Mouse (Mus musculus) heart, embryonic 14.5 days (tissue): ENCODE results near the gene Cyp8b1. TPM values are rescaled to one million over a fixed set of nuclear protein-coding genes. Genes with fewer than 3 reads are reported as not detected.

Experiments
- ATAC-seq: fragments of 200-750 bp; cut with Nextera tagmentation; 2 replicates; pipeline ENCODE4 v1.8.0; 2017; ENCODE audit warnings: low read depth, moderate TSS enrichment; ENCODE audit not compliant: insufficient number of reproducible peaks, insufficient read depth, low FRiP score
- H3K27ac ChIP-seq, 2 experiments: fragments of 200-500 bp in 1 of 2; fragments of 300-500 bp in 1 of 2; sonication (generic) in 1 of 2; replicated peaks in 1 of 2; 2 replicates each; pipeline ENCODE4 v1.5.1; 2012 to 2014; ENCODE audit warnings: low read depth in 2 of 2, low read length in 2 of 2, control low read depth in 1 of 2, mild to moderate bottlenecking in 1 of 2, mixed read lengths in 1 of 2; ENCODE audit not compliant: control insufficient read depth in 1 of 2, insufficient read depth in 1 of 2
- H3K27me3 ChIP-seq: fragments of 300-500 bp; sonication (generic); 2 replicates; pipeline ENCODE4 v1.6.1; 2014; ENCODE audit warnings: mild to moderate bottlenecking, low read length, control low read depth; ENCODE audit not compliant: control insufficient read depth, insufficient read depth
- H3K36me3 ChIP-seq: fragments of 300-500 bp; sonication (generic); 2 replicates; pipeline ENCODE4 v1.6.1; 2014; ENCODE audit warnings: mild to moderate bottlenecking, control low read depth, low read length, mixed read lengths; ENCODE audit not compliant: control insufficient read depth, insufficient read depth
- H3K4me1 ChIP-seq, 2 experiments: fragments of 200-500 bp in 1 of 2; fragments of 300-500 bp in 1 of 2; sonication (generic) in 1 of 2; 2 replicates each; pipeline ENCODE4 v1.6.1; 2012 to 2014; ENCODE audit warnings: low read length in 2 of 2, control low read depth in 1 of 2, mixed read lengths in 1 of 2; ENCODE audit not compliant: control insufficient read depth in 2 of 2, insufficient read depth in 2 of 2
- H3K4me2 ChIP-seq: fragments of 300-500 bp; sonication (generic); 2 replicates; pipeline ENCODE4 v1.6.1; 2014; ENCODE audit warnings: mild to moderate bottlenecking, low read length
- H3K4me3 ChIP-seq, 2 experiments: fragments of 200-500 bp in 1 of 2; fragments of 300-500 bp in 1 of 2; sonication (generic) in 1 of 2; 2 replicates each; pipeline ENCODE4 v1.5.1; 2012 to 2014; ENCODE audit warnings: low read length in 2 of 2, mild to moderate bottlenecking in 2 of 2, control low read depth in 1 of 2, low read depth in 1 of 2, moderate library complexity in 1 of 2; ENCODE audit not compliant: control insufficient read depth in 1 of 2, insufficient read depth in 1 of 2
- H3K9ac ChIP-seq: fragments of 300-500 bp; sonication (generic); 2 replicates; pipeline ENCODE4 v1.6.1; 2014; ENCODE audit warnings: mild to moderate bottlenecking, low read length
- H3K9me3 ChIP-seq: fragments of 300-500 bp; sonication (generic); 2 replicates; pipeline ENCODE4 v1.6.1; 2016; ENCODE audit warnings: low read length, control low read depth; ENCODE audit not compliant: control insufficient read depth
- WGBS: fragments of 180-500 bp; shearing (Covaris S2); extraction: QIAGEN DNeasy Blood & Tissue Kit; methylation state at CpG from one replicate; pipeline ENCODE4 v1.1.7; 2014; 5-methylcytosine and 5-hydroxymethylcytosine counted together
- polyA plus RNA-seq: library from polyadenylated mRNA; unstranded; fragments of >200 nt; fragmentation: Nextera tagmentation; extraction: Ambion mirVana; gene quantifications from 2 replicates; pipeline ENCODE4 v1.2.1, GENCODE M21; 2014

The Cyp8b1 gene
- polyA plus RNA-seq, 1 experiment from 2014 or later: not detected

DNA sequence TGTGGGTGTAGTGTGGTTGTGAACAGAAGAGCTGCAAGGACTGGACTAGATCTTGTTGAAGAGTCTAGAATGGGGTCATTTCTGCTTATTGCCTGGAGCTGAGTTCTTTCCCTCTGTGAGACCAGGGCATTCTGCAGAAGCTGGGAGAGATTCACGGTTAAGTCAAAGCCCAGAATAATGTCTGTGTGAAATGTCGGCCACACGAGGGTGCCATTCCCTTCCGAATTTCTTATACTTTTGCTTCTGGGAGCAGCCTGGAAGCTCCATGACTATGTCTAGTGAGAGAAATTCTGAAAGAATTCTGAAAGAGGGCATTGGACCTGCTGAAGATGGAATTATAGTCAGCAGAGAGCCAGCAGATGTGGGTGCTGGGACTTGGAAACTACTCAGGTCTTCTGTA lies 31.7 kb upstream of the Cyp8b1 start:
- ATAC-seq: no peak
- Histone ChIP-seq H3K36me3 (no peaks in the 10 kb centered on the region), H3K27ac (no peak overlapping the region), H3K4me2 (no peak overlapping the region), H3K27me3 (no peaks in the 10 kb centered on the region), H3K9ac (no peak overlapping the region), H3K4me3 (no peak overlapping the region), H3K9me3 (no peaks in the 10 kb centered on the region), H3K4me1 (peaks cover 10 to 16% of the 10 kb centered on the region in 2 experiments)
- WGBS: 3% methylated on average over 4 of the region's 4 CpGs

GRCm38 (mm10) chr9:121943628-121944027 lies 27.5 kb upstream of the Cyp8b1 start:
- WGBS: 80% methylated on average over 3 of the region's 3 CpGs
- no peaks in the 10 kb centered on the region for H3K9me3 ChIP-seq

GRCm38 (mm10) chr9:121943005-121943404 lies 26.9 kb upstream of the Cyp8b1 start:
- H3K4me1 ChIP-seq: 0 out of 4 replicates have a peak, but pooled peaks cover 0 to 1% of the 10 kb centered on the region in 2 experiments
- WGBS: 85% methylated on average over 3 of the region's 3 CpGs
- no peak overlapping the region for H3K4me2 ChIP-seq
- no peak overlapping the region for H3K4me3 ChIP-seq
- H3K9me3 ChIP-seq: no peaks in the 10 kb centered on the region
- no peaks in the 10 kb centered on the region for H3K36me3 ChIP-seq
- ATAC-seq: no peak
- no peaks in the 10 kb centered on the region for H3K27me3 ChIP-seq
- H3K9ac ChIP-seq: no peak overlapping the region
- H3K27ac ChIP-seq: no peak overlapping the region

More at GRCm38 (mm10) chr9:121943628-121944027, 27.5 kb upstream of the Cyp8b1 start:
- no peak overlapping the region for H3K4me3 ChIP-seq
- no peaks in the 10 kb centered on the region for H3K36me3 ChIP-seq
- no peaks in the 10 kb centered on the region for H3K27me3 ChIP-seq
- no peak overlapping the region for H3K4me2 ChIP-seq
- H3K4me1 ChIP-seq: 0 out of 4 replicates have a peak, but pooled peaks cover 0 to 3% of the 10 kb centered on the region in 2 experiments
- H3K9ac ChIP-seq: no peak overlapping the region
- ATAC-seq: no peak
- H3K27ac ChIP-seq: no peak overlapping the region

- no peaks in the 10 kb centered on the region; the same call in 1 of the 2 replicates for H3K27me3 ChIP-seq
- peak overlapping the region; percentile 58 for H3K4me2 ChIP-seq
- H3K4me1 ChIP-seq: no peaks in the 10 kb centered on the region; a peak in 1 of 4 replicates
- H3K27ac ChIP-seq: no peak overlapping the region
- peak overlapping the region; percentile 41 to 54 for H3K4me3 ChIP-seq
- H3K9me3 ChIP-seq: no peaks in the 10 kb centered on the region
- no peak for ATAC-seq
- H3K36me3 ChIP-seq: no peaks in the 10 kb centered on the region
- peak overlapping the region; percentile 61 for H3K9ac ChIP-seq
- WGBS: 49% methylated on average over 21 of the region's 21 CpGs
These were observed 21.8 kb upstream of the Cyp8b1 start for GRCm38 (mm10) chr9:121937944-121938355.

GRCm38 (mm10) chr9:121937451-121937864 lies 21.4 kb upstream of the Cyp8b1 start:
- peak overlapping the region; percentile 41 to 54; a peak in 3 of 4 replicates for H3K4me3 ChIP-seq
- no peaks in the 10 kb centered on the region for H3K9me3 ChIP-seq
- 48% methylated on average over 6 of the region's 6 CpGs for WGBS
- H3K4me1 ChIP-seq: no peaks in the 10 kb centered on the region; a peak in 1 of 4 replicates
- H3K9ac ChIP-seq: peak overlapping the region; percentile 61; the same call in 1 of the 2 replicates
- ATAC-seq: no peak
- H3K36me3 ChIP-seq: no peaks in the 10 kb centered on the region
- H3K27me3 ChIP-seq: no peaks in the 10 kb centered on the region; the same call in 1 of the 2 replicates
- no peak overlapping the region for H3K27ac ChIP-seq
- H3K4me2 ChIP-seq: peak overlapping the region; percentile 58

GRCm38 (mm10) chr9:121936952-121937351 lies 20.8 kb upstream of the Cyp8b1 start:
- H3K9ac ChIP-seq: no peak overlapping the region
- no peak overlapping the region for H3K27ac ChIP-seq
- no peaks in the 10 kb centered on the region; a peak in 1 of 4 replicates for H3K4me1 ChIP-seq
- 63% methylated on average over 1 of the region's 1 CpGs for WGBS
- H3K9me3 ChIP-seq: no peaks in the 10 kb centered on the region
- H3K27me3 ChIP-seq: no peaks in the 10 kb centered on the region; the same call in 1 of the 2 replicates
- H3K4me2 ChIP-seq: no peak overlapping the region
- H3K4me3 ChIP-seq: no peak overlapping the region
- no peaks in the 10 kb centered on the region for H3K36me3 ChIP-seq
- ATAC-seq: no peak

GRCm38 (mm10) chr9:121934856-121935255 lies 18.8 kb upstream of the Cyp8b1 start:
- no peaks in the 10 kb centered on the region; a peak in 1 of 4 replicates for H3K4me1 ChIP-seq
- 74% methylated on average over 4 of the region's 4 CpGs for WGBS
- no peaks in the 10 kb centered on the region; the same call in 1 of the 2 replicates for H3K27me3 ChIP-seq
- H3K4me2 ChIP-seq: no peak overlapping the region
- ATAC-seq: no peak
- H3K9me3 ChIP-seq: no peaks in the 10 kb centered on the region
- no peaks in the 10 kb centered on the region for H3K36me3 ChIP-seq
- no peak overlapping the region for H3K27ac ChIP-seq
- H3K9ac ChIP-seq: no peak overlapping the region
- H3K4me3 ChIP-seq: no peak overlapping the region

DNA sequence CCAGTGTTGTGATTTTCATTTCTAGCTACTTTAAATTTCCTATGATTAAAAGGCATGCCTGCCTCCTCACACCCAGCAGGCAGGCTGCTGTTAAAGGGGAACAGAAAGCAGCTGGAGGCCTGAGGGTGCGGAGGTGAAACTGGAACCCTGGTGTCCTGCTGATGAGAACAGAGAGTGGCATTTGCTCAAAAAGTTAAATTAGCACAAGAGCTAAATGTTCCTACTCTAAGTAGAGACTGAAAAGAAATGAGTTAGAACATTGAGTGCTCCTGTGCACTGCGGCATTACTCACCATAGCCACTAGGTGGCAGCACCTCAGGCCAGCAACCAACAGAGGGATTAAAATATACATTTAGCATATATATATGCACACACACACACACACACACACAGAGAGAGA lies 12.4 kb upstream of the Cyp8b1 start:
- ATAC-seq: no peak
- Histone ChIP-seq H3K36me3 (no peaks in the 10 kb centered on the region), H3K9me3 (no peaks in the 10 kb centered on the region), H3K9ac (no peak overlapping the region), H3K27me3 (no peaks in the 10 kb centered on the region; the same call in 1 of the 2 replicates), H3K4me3 (no peak overlapping the region), H3K4me2 (no peak overlapping the region), H3K27ac (no peak overlapping the region), H3K4me1 (peaks cover 0 to 4% of the 10 kb centered on the region in 2 experiments; a peak in 2 of 4 replicates)
- 31% methylated on average over 2 of the region's 2 CpGs for WGBS
